Mouse (Mus musculus): Measurements from ENCODE around the gene Slc28a1. TPM values are rescaled to one million over a fixed set of nuclear protein-coding genes. Genes with fewer than 3 reads are reported as not detected.

The Slc28a1 gene
- polyA plus RNA-seq (2012; rRNA removed): 0.11 and 0.14 TPM in 2 replicates

GRCm38 (mm10) chr7:81114555-81114954 is at the start of gene Slc28a1:
TSS of gene Slc28a1 (plus strand) at chr7:81114799.

GRCm38 (mm10) chr7:81213347-81214152 is 99.0 kb downstream of the Slc28a1 start, which contains the start of gene Pde8a:
TSS of gene Pde8a (plus strand) at chr7:81213596.

Other genes starting within 250 kb of the Slc28a1 start
- 28.1 and 34.5 TPM in 2 replicates for gene Wdr73, start 213.5 kb upstream of the Slc28a1 start, polyA plus RNA-seq (2012; rRNA removed)
- gene Nmb, start 209.7 kb upstream of the Slc28a1 start, polyA plus RNA-seq (2012; rRNA removed): 8.4 and 8.8 TPM in 2 replicates
- 139 and 186 TPM in 2 replicates for gene Sec11a, start 167.0 kb upstream of the Slc28a1 start, polyA plus RNA-seq (2012; rRNA removed)
- 15.4 and 19.1 TPM in 2 replicates for gene Zfp592, start 121.1 kb upstream of the Slc28a1 start, polyA plus RNA-seq (2012; rRNA removed)
- 0.40 and 1.3 TPM in 2 replicates for gene Alpk3, start 57.2 kb upstream of the Slc28a1 start, polyA plus RNA-seq (2012; rRNA removed)
- gene Pde8a, start 98.8 kb downstream of the Slc28a1 start, polyA plus RNA-seq (2012; rRNA removed): 2.4 and 3.9 TPM in 2 replicates
- 1,462 and 2,852 TPM in 2 replicates for gene Rps17, start 230.5 kb downstream of the Slc28a1 start, polyA plus RNA-seq (2012; rRNA removed)

Data from central nervous system, embryonic 11.5 days (tissue).